Mouse (Mus musculus): ENCODE measurements at regions not wholly inside any gene's neighbourhood (a gene's known extent, or its start where the extent isn't known, plus 50 kb on each side); places are given as distances from the start of the nearest gene placed in this dataset.

DNA sequence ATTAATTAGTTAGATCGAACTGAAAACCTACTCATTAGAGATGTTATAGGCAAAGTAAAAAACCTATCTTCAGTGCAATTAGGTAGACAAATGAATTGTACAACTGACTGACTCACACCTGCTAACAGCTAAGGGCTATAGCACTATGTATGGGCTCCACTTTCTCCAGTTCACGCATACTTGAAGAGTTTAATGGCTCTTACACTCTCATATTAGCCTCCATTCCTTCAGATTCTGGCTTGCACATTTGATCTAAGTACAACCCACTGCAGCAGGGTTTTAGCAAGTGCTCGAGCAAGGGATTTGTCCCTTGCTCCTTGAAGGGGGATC is 257.1 kb downstream of the Lmo4 start:
- TF ChIP-seq POLR2A (IDR thresholded peaks at IDR 0.05; ENCODE audit: insufficient read depth, low read length): no peak
- TF ChIP-seq CTCF (IDR thresholded peaks at IDR 0.05; ENCODE audit: low read depth, low read length): no peak
